Mouse (Mus musculus): Measurements from ENCODE around the gene Vax2. TPM values are rescaled to one million over a fixed set of nuclear protein-coding genes. Genes with fewer than 3 reads are reported as not detected.

Vax2 gene
- polyA plus RNA-seq (2012; rRNA removed): not detected in 2 replicates

DNA sequence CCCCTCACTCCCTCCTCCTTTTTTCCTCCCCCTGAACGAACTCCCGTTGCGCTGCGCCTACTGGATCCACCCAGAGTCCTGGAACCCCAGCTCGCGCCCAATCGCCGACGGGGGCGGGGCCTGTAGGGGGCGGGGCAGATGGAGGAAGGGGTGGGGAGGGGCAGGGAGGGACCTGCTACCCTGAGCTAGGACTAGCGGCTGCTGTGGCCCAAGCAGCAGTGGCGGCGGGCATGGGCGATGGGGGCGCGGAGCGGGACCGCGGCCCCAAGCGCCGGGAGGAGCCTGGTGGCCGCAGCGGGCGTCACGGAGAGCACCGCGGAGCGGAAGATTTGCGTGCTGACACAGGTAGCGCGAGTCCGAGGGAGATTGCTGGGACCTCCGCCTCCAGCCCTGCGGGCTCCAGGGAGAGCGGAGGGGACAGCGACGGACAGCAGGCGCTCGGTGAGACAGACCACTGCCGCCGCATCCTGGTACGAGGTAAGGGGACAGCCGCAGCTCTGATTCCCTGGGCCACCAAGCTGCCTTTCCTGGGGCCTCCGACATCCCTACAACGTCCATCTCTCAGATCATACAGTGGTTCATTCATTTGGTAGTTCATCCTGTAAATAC is at the start of gene Vax2:
Gene Vax2, plus strand, starts transcription at position 198 of the 609 bp plus-strand sequence.
- no peak for TF ChIP-seq POLR2A (IDR thresholded peaks at IDR 0.05; ENCODE audit: extremely low read depth, insufficient read depth, low read length)
- TF ChIP-seq CTCF (IDR thresholded peaks at IDR 0.05; ENCODE audit: extremely low read depth, insufficient read depth, low read length): no peak
- Histone ChIP-seq H3K27ac (ENCODE audit: insufficient read depth, low read length) (no peak within 1 kb of the TSS), H3K4me1 (ENCODE audit: control insufficient read depth, insufficient read depth, low read length) (no peaks in the 10 kb centered on the region), H3K4me3 (ENCODE audit: insufficient read depth, low read length) (no peak within 1 kb of the TSS)

DNA sequence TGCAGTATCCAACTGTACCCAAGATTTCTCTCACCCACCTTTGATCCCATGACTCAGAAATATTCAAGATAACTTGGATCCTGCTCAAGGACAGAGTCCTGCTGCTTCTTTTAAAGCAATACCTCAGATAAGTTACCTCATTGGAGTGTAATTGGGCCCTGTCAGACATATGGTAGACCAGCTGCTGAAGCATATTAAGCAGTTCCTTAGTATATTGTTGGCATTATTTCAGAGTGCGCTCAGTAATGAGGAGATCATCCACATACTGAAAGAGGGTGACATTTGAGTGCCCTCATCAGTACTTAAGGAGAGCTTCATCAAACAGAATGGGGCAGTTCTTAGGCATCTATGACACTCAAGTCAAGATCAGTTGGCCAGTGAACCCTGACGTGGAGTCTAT is 46.1 kb upstream of the Vax2 start:
- H3K4me1 ChIP-seq (ENCODE audit: control insufficient read depth, insufficient read depth, low read length): no peaks in the 10 kb centered on the region
- TF ChIP-seq CTCF (IDR thresholded peaks at IDR 0.05; ENCODE audit: extremely low read depth, insufficient read depth, low read length): no peak
- no peak for TF ChIP-seq POLR2A (IDR thresholded peaks at IDR 0.05; ENCODE audit: extremely low read depth, insufficient read depth, low read length)
- no peak overlapping the region for H3K4me3 ChIP-seq (ENCODE audit: insufficient read depth, low read length)
- no peak overlapping the region for H3K27ac ChIP-seq (ENCODE audit: insufficient read depth, low read length)

DNA sequence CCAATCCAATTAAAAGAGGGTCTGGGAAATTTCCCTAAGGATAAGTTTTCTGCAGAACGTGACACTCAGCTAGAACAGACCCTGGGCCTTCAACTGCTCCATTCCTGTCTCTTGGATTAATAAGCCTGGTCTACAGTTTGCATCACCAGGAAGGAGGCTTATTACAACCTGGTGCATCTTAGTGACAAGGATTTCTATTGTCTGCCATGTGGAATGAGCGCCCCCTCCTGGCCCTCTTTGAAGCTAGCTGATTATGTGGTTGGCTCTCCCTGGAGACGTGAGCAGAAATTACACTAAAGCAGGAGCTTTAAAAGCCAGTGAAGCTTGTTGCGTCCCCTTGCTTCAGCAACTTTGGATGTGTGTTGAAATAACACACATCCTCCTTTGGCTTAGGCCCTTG is 37.7 kb upstream of the Vax2 start:
- H3K4me1 ChIP-seq (ENCODE audit: control insufficient read depth, insufficient read depth, low read length): no peaks in the 10 kb centered on the region
- no peak overlapping the region for H3K27ac ChIP-seq (ENCODE audit: insufficient read depth, low read length)
- no peak overlapping the region for H3K4me3 ChIP-seq (ENCODE audit: insufficient read depth, low read length)
- TF ChIP-seq POLR2A (IDR thresholded peaks at IDR 0.05; ENCODE audit: extremely low read depth, insufficient read depth, low read length) (no peak), CTCF (IDR thresholded peaks at IDR 0.05; ENCODE audit: extremely low read depth, insufficient read depth, low read length) (peak; percentile 96)

DNA sequence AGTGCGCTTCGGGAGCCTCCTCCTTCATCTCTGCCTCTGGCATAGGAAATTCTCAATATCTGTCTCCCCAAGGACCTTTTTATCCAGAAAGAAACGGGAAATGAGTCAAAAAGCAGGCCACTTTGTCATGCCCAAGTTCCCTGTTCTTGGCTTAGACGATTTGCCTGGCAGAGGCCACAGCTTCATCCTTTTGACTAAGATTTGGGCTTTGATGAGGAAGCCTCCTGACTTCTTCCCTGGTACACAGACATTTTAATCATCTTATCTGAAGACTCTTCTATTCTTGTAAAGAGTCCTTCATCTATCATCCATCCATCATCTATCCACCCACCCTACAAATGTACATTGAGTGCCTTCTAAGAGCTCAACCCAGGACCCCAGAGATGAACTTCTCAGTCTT is 33.3 kb upstream of the Vax2 start, which contains the start of gene Cd207:
Gene Cd207, minus strand, starts transcription at position 101 of the 400 bp plus-strand sequence.
- no peaks in the 10 kb centered on the region for H3K4me1 ChIP-seq (ENCODE audit: control insufficient read depth, insufficient read depth, low read length)
- no peak within 1 kb of the TSS for H3K4me3 ChIP-seq (ENCODE audit: insufficient read depth, low read length)
- TF ChIP-seq CTCF (IDR thresholded peaks at IDR 0.05; ENCODE audit: extremely low read depth, insufficient read depth, low read length): no peak
- TF ChIP-seq POLR2A (IDR thresholded peaks at IDR 0.05; ENCODE audit: extremely low read depth, insufficient read depth, low read length): no peak
- no peak within 1 kb of the TSS for H3K27ac ChIP-seq (ENCODE audit: insufficient read depth, low read length)

DNA sequence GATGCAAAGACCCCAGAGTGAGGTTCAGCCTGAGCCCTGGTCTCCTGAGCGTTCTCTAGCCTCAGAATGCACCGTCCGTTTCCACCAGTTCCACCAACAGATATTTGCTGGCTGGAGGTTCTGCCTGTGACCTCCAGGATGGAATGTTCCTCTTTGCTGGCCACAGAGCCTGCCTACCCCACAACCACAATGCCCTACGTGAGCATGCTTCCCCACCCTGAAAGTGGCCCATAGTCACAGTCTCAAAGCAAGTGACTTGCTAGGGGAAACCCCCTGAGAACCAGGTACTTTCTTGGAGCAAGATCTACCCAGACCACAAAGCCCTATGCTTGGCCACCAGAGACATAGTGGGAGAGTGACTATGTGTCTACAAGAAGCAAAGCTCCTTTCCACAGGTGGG is 21.7 kb upstream of the Vax2 start:
- TF ChIP-seq POLR2A (IDR thresholded peaks at IDR 0.05; ENCODE audit: extremely low read depth, insufficient read depth, low read length) (no peak), CTCF (IDR thresholded peaks at IDR 0.05; ENCODE audit: extremely low read depth, insufficient read depth, low read length) (no peak)
- Histone ChIP-seq H3K27ac (ENCODE audit: insufficient read depth, low read length) (no peak overlapping the region), H3K4me1 (ENCODE audit: control insufficient read depth, insufficient read depth, low read length) (no peaks in the 10 kb centered on the region), H3K4me3 (ENCODE audit: insufficient read depth, low read length) (no peak overlapping the region)

DNA sequence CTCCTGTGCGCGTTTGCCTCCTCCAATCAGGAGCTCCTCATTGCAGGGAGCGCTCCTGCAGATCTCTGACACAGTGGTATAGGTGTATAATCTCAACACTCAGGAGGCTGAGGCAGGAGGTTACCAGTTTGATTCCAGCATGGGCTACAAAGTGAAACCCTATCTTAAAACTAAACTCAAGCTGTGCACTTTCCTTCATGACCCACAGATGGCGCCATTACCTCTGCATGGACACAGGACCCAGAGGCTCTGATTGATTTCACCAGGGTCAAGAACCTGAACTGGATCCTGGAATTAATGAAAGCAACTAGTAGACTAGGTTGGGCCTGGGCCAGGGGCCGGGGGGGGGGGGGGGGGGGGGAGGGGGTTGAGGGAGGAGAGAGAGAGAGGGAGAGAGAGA is 20.8 kb upstream of the Vax2 start:
- TF ChIP-seq CTCF (IDR thresholded peaks at IDR 0.05; ENCODE audit: extremely low read depth, insufficient read depth, low read length) (peak; percentile 67; the same call in 1 of the 2 replicates), POLR2A (IDR thresholded peaks at IDR 0.05; ENCODE audit: extremely low read depth, insufficient read depth, low read length) (no peak)
- Histone ChIP-seq H3K4me1 (ENCODE audit: control insufficient read depth, insufficient read depth, low read length) (no peaks in the 10 kb centered on the region), H3K27ac (ENCODE audit: insufficient read depth, low read length) (no peak overlapping the region), H3K4me3 (ENCODE audit: insufficient read depth, low read length) (no peak overlapping the region)

DNA sequence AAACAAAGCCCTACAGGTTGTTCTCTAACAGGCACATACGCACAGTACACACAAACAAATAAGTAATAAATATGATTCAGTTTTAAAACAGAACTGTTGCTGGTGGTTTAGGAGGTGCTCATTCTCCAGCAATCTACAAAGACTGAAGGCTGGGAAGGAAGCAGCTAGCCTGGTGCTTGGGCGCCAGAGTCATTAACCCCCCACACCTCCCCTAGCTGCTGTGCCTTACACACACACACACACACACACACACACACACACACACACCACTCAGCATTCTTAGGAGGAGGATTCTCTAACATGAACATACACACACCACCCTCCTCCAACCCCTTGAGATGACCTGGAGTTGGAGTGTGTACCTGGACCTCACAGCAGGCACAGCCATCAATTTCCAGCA is 20.1 kb upstream of the Vax2 start:
- H3K4me3 ChIP-seq (ENCODE audit: insufficient read depth, low read length): no peak overlapping the region
- no peaks in the 10 kb centered on the region for H3K4me1 ChIP-seq (ENCODE audit: control insufficient read depth, insufficient read depth, low read length)
- no peak overlapping the region for H3K27ac ChIP-seq (ENCODE audit: insufficient read depth, low read length)
- TF ChIP-seq POLR2A (IDR thresholded peaks at IDR 0.05; ENCODE audit: extremely low read depth, insufficient read depth, low read length): no peak
- no peak for TF ChIP-seq CTCF (IDR thresholded peaks at IDR 0.05; ENCODE audit: extremely low read depth, insufficient read depth, low read length)

DNA sequence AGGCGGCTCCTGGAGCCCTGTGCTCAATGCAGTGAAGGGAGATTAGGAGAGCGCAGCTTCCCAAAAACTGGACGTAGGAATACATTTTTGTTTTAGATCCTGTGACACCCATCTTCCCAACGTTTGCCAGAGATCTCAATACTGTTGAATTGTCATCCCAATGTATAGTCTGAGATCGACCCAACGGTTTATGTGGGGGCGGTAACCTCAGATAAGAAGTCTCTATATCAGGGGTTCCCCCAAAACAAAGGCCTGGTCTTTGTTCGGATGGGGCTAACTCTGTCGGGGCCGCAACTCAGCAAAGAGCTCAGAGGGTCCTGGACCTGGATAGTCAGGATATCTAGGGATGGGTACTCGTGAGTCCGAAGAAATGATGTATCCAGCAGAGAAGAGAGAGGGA is 18.1 kb upstream of the Vax2 start:
- no peak overlapping the region for H3K4me3 ChIP-seq (ENCODE audit: insufficient read depth, low read length)
- no peaks in the 10 kb centered on the region for H3K4me1 ChIP-seq (ENCODE audit: control insufficient read depth, insufficient read depth, low read length)
- no peak overlapping the region for H3K27ac ChIP-seq (ENCODE audit: insufficient read depth, low read length)
- TF ChIP-seq CTCF (IDR thresholded peaks at IDR 0.05; ENCODE audit: extremely low read depth, insufficient read depth, low read length) (no peak), POLR2A (IDR thresholded peaks at IDR 0.05; ENCODE audit: extremely low read depth, insufficient read depth, low read length) (no peak)

DNA sequence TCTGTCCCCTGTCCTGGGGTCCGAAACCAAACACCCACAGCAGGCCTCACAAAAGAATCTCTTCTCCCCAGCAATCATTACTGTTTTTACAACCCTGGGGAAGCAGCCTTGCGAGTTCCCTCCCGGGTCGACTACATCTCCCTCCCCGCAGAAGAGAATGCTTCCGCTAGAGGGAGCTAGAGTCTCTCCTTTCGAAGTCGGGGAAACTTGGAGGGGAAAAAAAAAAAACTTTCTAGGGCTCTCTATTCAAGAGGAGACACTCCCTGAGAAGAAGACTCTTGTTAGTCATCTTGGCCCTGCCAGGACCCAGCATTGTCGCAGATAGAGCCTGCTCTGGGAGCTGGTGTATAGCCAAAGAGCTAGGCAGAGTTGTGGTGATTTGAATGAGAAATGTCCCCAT is 17.2 kb upstream of the Vax2 start:
- Histone ChIP-seq H3K27ac (ENCODE audit: insufficient read depth, low read length) (no peak overlapping the region), H3K4me1 (ENCODE audit: control insufficient read depth, insufficient read depth, low read length) (no peaks in the 10 kb centered on the region), H3K4me3 (ENCODE audit: insufficient read depth, low read length) (no peak overlapping the region)
- TF ChIP-seq POLR2A (IDR thresholded peaks at IDR 0.05; ENCODE audit: extremely low read depth, insufficient read depth, low read length) (no peak), CTCF (IDR thresholded peaks at IDR 0.05; ENCODE audit: extremely low read depth, insufficient read depth, low read length) (peak; percentile 58)

DNA sequence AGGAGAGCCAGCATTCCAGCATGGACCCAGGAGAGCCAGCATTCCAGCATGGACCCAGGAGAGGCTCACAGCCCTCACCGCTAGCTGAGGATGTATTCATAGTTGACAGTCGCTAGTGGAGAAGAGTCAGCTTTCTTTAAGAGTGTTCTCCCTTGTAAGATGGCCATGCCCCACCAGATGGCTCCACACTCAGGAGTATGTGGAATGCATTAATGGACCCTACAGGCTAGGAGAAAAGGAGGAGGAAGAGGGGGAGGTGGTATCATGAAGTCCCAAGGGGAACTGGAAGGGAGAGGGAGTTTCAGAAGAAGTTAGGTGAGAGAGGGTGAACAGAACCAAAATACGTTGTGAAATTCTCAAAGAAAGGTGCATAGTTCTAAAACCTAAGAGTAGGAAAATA is 15.3 kb upstream of the Vax2 start:
- H3K27ac ChIP-seq (ENCODE audit: insufficient read depth, low read length): no peak overlapping the region
- TF ChIP-seq CTCF (IDR thresholded peaks at IDR 0.05; ENCODE audit: extremely low read depth, insufficient read depth, low read length) (no peak), POLR2A (IDR thresholded peaks at IDR 0.05; ENCODE audit: extremely low read depth, insufficient read depth, low read length) (no peak)
- no peaks in the 10 kb centered on the region for H3K4me1 ChIP-seq (ENCODE audit: control insufficient read depth, insufficient read depth, low read length)
- no peak overlapping the region for H3K4me3 ChIP-seq (ENCODE audit: insufficient read depth, low read length)
